Mouse (Mus musculus) limb, embryonic 11.5 days (tissue): ENCODE measurements around the gene Comt. TPM values are rescaled to one million over a fixed set of nuclear protein-coding genes. Genes with fewer than 3 reads are reported as not detected.

Experiments
- ATAC-seq: fragments of 200-750 bp; cut with Nextera tagmentation; 2 replicates; pipeline ENCODE4 v1.8.0; 2017; ENCODE audit warnings: low read depth; ENCODE audit not compliant: insufficient number of reproducible peaks, low FRiP score, low TSS enrichment
- DNase-seq: peaks from one replicate; pipeline ENCODE4 v3.0.0-alpha.2; 2015; ENCODE audit warnings: low spot score
- H3K27ac ChIP-seq: fragments of 300-500 bp; sonication (generic); replicated peaks from 2 replicates; pipeline ENCODE4 v1.5.1; 2014; ENCODE audit warnings: low read depth, mild to moderate bottlenecking, low read length
- H3K27me3 ChIP-seq: fragments of 300-500 bp; sonication (generic); 2 replicates; pipeline ENCODE4 v1.6.1; 2014; ENCODE audit warnings: mild to moderate bottlenecking, low read length, mixed read lengths; ENCODE audit not compliant: control insufficient read depth, insufficient read depth
- H3K36me3 ChIP-seq: fragments of 300-500 bp; sonication (generic); 2 replicates; pipeline ENCODE4 v1.6.1; 2014; ENCODE audit warnings: mild to moderate bottlenecking, low read length, moderate library complexity, mixed read lengths; ENCODE audit not compliant: control insufficient read depth, insufficient read depth
- H3K4me1 ChIP-seq: fragments of 300-500 bp; sonication (generic); 2 replicates; pipeline ENCODE4 v1.6.1; 2014; ENCODE audit warnings: low read length, mixed read lengths; ENCODE audit not compliant: control insufficient read depth, insufficient read depth
- H3K4me2 ChIP-seq: fragments of 300-500 bp; sonication (generic); 2 replicates; pipeline ENCODE4 v1.6.1; 2014; ENCODE audit warnings: low read depth, mild to moderate bottlenecking, moderate library complexity; ENCODE audit not compliant: severe bottlenecking
- H3K4me3 ChIP-seq: fragments of 300-500 bp; sonication (generic); 2 replicates; pipeline ENCODE4 v1.5.1; 2014; ENCODE audit warnings: low read depth, low read length
- H3K9ac ChIP-seq: fragments of 300-500 bp; sonication (generic); 2 replicates; pipeline ENCODE4 v1.6.1; 2014; ENCODE audit warnings: mild to moderate bottlenecking, low read length
- H3K9me3 ChIP-seq: fragments of 300-500 bp; sonication (generic); 2 replicates; pipeline ENCODE4 v1.6.1; 2016; ENCODE audit warnings: low read length; ENCODE audit not compliant: control insufficient read depth
- WGBS: fragments of 180-500 bp; shearing (Covaris S2); extraction: QIAGEN DNeasy Blood & Tissue Kit; methylation state at CpG from one replicate; pipeline ENCODE4 v1.1.7; 2014; 5-methylcytosine and 5-hydroxymethylcytosine counted together
- polyA plus RNA-seq: library from polyadenylated mRNA; unstranded; fragments of >200 nt; fragmentation: Nextera tagmentation; extraction: Ambion mirVana; gene quantifications from 2 replicates; pipeline ENCODE4 v1.2.1, GENCODE M21; 2014

The Comt gene
- polyA plus RNA-seq, 1 experiment from 2014 or later = 64.2 TPM

DNA sequence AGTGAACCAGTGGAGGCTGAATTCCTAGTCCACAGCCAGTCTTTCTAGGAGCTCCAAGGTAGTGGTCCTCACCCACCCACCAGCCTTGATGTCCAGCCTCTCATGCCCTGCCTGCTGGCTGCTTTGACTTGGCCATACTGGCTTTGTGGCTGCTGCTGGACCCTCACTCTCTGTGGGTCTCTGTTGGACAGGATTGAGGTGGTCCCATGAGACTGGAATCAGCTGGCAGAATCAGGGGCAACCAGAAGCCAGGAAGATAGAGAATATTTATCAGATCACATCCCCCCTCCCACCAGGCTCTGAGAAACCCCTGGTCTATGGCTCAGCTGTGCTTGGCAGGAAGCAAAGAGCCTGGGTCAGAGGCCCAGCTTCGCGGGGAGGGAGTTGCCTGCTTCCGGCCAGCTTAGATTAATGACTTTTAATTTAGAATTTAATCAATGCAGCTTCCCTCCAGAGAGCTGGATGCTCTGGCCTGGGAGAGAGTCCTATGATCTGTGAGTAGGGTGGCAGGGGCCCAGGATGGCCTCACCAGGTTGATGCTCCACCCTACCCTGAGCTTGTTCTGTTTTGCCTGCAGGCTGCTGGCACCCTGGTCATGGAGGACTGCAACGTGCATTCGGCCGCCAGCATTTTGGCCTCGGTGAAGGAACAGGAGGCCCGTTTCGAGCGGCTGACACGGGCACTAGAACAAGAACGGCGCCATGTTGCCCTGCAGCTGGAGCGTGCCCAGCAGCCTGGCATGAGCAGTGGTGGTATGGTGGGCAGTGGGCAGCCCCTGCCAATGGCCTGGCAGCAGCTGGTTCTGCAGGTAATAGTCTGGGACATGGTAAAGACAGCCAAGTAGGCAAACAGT is 37.8 kb downstream of the Comt start:
- WGBS = 83% methylated on average over 14 of the region's 14 CpGs
- no peak overlapping the region for H3K4me2 ChIP-seq
- no peak overlapping the region for H3K4me3 ChIP-seq
- no peak overlapping the region for H3K9ac ChIP-seq
- H3K27me3 ChIP-seq = no peaks in the 10 kb centered on the region
- DNase-seq (no peak), ATAC-seq (no peak)
- H3K27ac ChIP-seq = no peak overlapping the region
- H3K9me3 ChIP-seq = no peaks in the 10 kb centered on the region
- H3K4me1 ChIP-seq = peaks cover 27% of the 10 kb centered on the region
- H3K36me3 ChIP-seq = no peaks in the 10 kb centered on the region

GRCm38 (mm10) chr16:18387704-18388582 is 38.7 kb downstream of the Comt start:
- ATAC-seq (no peak), DNase-seq (no peak)
- Histone ChIP-seq H3K4me2 (no peak overlapping the region), H3K9me3 (no peaks in the 10 kb centered on the region), H3K27ac (no peak overlapping the region), H3K9ac (no peak overlapping the region), H3K27me3 (no peaks in the 10 kb centered on the region), H3K4me3 (no peak overlapping the region), H3K4me1 (peaks cover 24% of the 10 kb centered on the region), H3K36me3 (no peaks in the 10 kb centered on the region)
- WGBS = 59% methylated on average over 5 of the region's 7 CpGs

GRCm38 (mm10) chr16:18386972-18387371 is 39.7 kb downstream of the Comt start:
- no peaks in the 10 kb centered on the region for H3K9me3 ChIP-seq
- ATAC-seq = no peak
- H3K27me3 ChIP-seq = no peaks in the 10 kb centered on the region
- no peaks in the 10 kb centered on the region for H3K36me3 ChIP-seq
- no peak overlapping the region for H3K4me2 ChIP-seq
- H3K27ac ChIP-seq = no peak overlapping the region
- H3K9ac ChIP-seq = no peak overlapping the region
- H3K4me1 ChIP-seq = peaks cover 24% of the 10 kb centered on the region
- H3K4me3 ChIP-seq = no peak overlapping the region
- DNase-seq = no peak
- WGBS = 64% methylated on average over 3 of the region's 3 CpGs

DNA sequence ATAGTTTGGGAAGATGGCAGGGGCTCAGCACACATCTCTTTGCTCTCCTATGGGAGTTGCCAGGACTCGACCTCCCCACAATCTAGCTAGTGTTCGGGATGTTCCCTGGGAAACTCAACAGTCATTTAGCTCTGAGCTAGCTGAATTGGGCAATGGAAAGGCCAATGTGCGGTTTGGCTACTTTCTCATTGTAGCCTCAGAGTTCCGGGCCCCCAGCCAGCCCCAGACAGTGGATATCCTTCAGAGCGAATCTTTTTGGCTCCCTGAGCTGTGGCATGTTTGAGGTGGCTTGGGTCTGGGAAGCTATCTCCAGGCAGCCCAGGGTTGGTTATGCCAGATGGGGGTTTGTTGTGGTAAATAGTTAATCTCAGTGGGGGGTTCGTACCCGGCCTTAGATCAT is 40.2 kb downstream of the Comt start:
- no peaks in the 10 kb centered on the region for H3K9me3 ChIP-seq
- H3K27me3 ChIP-seq = no peaks in the 10 kb centered on the region
- no peak overlapping the region for H3K9ac ChIP-seq
- WGBS = 81% methylated on average over 7 of the region's 7 CpGs
- no peak for ATAC-seq
- H3K36me3 ChIP-seq = no peaks in the 10 kb centered on the region
- H3K27ac ChIP-seq = no peak overlapping the region
- H3K4me3 ChIP-seq = no peak overlapping the region
- H3K4me1 ChIP-seq = peaks cover 24% of the 10 kb centered on the region
- DNase-seq = no peak
- no peak overlapping the region for H3K4me2 ChIP-seq

- WGBS = 83% methylated on average over 5 of the region's 5 CpGs
- H3K27ac ChIP-seq = no peak overlapping the region
Observed at GRCm38 (mm10) chr16:18385411-18385810, 41.2 kb downstream of the Comt start.

GRCm38 (mm10) chr16:18384659-18385058 is 42.0 kb downstream of the Comt start:
- Histone ChIP-seq H3K9ac (no peak overlapping the region), H3K4me3 (no peak overlapping the region), H3K27ac (no peak overlapping the region), H3K27me3 (no peaks in the 10 kb centered on the region), H3K36me3 (no peaks in the 10 kb centered on the region), H3K9me3 (no peaks in the 10 kb centered on the region), H3K4me2 (no peak overlapping the region), H3K4me1 (peaks cover 24% of the 10 kb centered on the region)
- no peak for DNase-seq
- 73% methylated on average over 8 of the region's 8 CpGs for WGBS
- no peak for ATAC-seq

More at GRCm38 (mm10) chr16:18385411-18385810, 41.2 kb downstream of the Comt start:
- no peak for ATAC-seq
- Histone ChIP-seq H3K4me3 (no peak overlapping the region), H3K9me3 (no peaks in the 10 kb centered on the region), H3K27me3 (no peaks in the 10 kb centered on the region), H3K9ac (no peak overlapping the region), H3K4me2 (no peak overlapping the region), H3K36me3 (no peaks in the 10 kb centered on the region), H3K4me1 (peaks cover 24% of the 10 kb centered on the region)
- no peak for DNase-seq

GRCm38 (mm10) chr16:18384211-18384610 is 42.4 kb downstream of the Comt start:
- Histone ChIP-seq H3K9ac (no peak overlapping the region), H3K36me3 (no peaks in the 10 kb centered on the region), H3K27me3 (no peaks in the 10 kb centered on the region), H3K4me1 (peaks cover 24% of the 10 kb centered on the region), H3K9me3 (no peaks in the 10 kb centered on the region), H3K4me3 (no peak overlapping the region), H3K4me2 (no peak overlapping the region), H3K27ac (no peak overlapping the region)
- no peak for DNase-seq
- WGBS = 80% methylated on average over 7 of the region's 7 CpGs
- ATAC-seq = no peak

DNA sequence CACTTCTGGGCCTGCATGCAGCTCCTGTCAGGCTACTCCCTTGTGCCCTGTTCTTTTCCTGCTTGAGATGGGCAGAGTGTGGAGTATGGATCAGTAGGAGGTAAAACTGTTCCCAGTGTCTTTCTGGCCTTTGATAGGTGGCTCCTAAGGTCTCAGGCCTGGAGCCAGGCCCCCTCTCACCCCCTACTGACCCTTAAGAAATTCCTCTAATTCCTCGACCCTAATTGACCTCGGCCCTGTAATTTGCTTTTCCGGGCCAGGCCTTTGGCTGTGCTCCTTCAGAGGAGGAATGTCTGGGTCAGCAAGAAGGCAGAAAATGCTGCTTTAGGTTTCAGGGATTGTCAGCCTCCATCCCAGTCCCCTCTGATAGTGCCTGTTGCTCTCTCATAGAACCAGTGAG is 42.9 kb downstream of the Comt start:
- Histone ChIP-seq H3K27me3 (no peaks in the 10 kb centered on the region), H3K4me2 (no peak overlapping the region), H3K36me3 (no peaks in the 10 kb centered on the region), H3K4me3 (no peak overlapping the region), H3K4me1 (peaks cover 23% of the 10 kb centered on the region), H3K9me3 (no peaks in the 10 kb centered on the region), H3K9ac (no peak overlapping the region), H3K27ac (no peak overlapping the region)
- no peak for ATAC-seq
- WGBS = 2% methylated on average over 3 of the region's 3 CpGs
- no peak for DNase-seq
